Mouse (Mus musculus) lung, adult 10 weeks (tissue): ENCODE measurements around the gene Syap1. TPM values are rescaled to one million over a fixed set of nuclear protein-coding genes. Genes with fewer than 3 reads are reported as not detected.

Source experiments
- polyA plus RNA-seq: library from polyadenylated mRNA; stranded (reverse); fragments of 350-450 nt; fragmentation: Illumina TruSeq; extraction: RNeasy Lipid Tissue Mini Kit (QIAGEN cat#74804); gene quantifications from one replicate; pipeline ENCODE4 v1.2.3, GENCODE M21; 2014; ENCODE audit warnings: low read depth, low replicate concordance; ENCODE audit not compliant: insufficient read depth

Gene Syap1
- 37.1 TPM for polyA plus RNA-seq

DNA sequence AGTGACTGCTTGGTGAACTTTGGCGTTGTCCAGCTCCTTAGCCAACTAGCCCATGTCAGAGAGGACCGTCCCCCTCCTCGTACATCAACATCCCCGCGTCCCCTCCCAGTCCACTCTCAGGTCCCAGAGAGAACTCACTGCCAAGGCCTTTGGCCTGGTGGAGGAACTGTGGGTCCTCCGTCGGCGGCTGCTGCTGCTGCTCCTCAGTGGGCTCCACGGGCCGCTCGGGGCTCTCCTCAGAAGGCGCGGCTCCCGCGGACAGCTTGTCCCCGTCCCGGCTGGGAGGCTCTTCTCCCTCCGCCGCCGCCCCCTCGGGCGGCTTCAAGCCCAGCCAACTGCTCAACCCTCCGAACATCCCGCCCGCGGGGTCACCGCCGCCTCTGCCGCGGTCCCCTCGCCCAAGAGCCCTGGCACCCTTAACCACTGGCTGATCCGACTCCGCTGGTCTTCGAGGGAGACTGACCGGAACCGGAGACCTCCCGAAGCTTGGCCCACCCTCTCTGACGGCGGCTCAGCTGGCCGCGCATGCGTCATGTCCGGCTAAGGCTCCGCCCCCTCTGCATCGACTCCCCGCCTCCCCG lies at the start of gene Syap1:
Gene Syap1 (minus strand): TSS at position 517 of the 581 bp plus-strand sequence.

DNA sequence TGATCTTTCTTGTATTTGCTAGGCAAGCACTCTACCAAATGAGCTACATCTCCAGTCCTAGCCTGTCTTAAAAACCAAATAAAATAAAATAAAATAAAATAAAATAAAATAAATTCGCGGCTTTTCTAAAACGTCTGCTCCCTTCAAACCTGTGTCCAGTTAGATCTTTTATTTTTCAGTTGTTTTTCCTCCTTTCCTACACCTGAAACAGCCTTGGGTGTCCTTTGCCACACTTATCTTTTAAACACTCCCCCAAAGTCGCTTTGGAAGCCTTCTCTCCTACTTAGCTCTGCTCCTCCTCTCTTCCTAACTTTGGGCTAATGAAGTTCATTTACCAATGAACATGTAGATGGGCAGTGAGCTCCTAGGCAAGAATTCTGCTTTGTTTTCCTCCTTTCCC lies 12.7 kb upstream of the Syap1 start, which contains the start of gene Ctps2:
Gene Ctps2 (plus strand): TSS at position 301 of the 400 bp plus-strand sequence.

DNA sequence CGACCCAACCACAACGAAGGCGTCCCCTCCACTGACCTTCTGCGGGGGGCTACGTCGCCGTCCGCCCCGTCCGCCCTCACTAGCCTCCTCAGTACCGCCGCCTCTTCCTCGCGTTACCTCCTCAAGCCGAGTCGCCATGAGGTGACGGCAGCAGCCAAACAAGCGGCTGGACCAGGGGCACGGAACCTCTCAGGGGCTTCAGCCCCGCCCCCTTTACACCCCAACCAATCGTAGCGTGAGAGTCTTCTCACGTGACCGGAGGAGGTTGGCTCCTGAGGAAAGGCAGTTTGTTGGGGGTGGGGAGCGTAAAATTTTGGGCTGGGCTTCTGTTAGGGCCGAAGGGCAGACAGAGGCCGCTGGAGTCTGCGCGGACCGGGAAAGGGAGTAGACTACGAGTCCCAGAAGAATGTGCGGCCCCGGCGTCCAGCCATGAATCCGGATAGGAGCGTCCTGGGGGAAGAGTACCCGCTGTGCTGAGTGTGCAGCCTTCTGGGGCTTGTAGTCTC lies 59.0 kb downstream of the Syap1 start, which contains the start of gene Txlng:
Gene Txlng (minus strand): TSS at position 252 of the 506 bp plus-strand sequence.

Other genes with a start within 250 kb of the Syap1 start
- gene Reps2, start 244.8 kb downstream of the Syap1 start, polyA plus RNA-seq = 10.2 TPM
- 87.0 TPM for gene Rbbp7, start 128.0 kb downstream of the Syap1 start, polyA plus RNA-seq
- gene Txlng, start 59.0 kb downstream of the Syap1 start, polyA plus RNA-seq = 8.5 TPM
- 39.0 TPM for gene Ctps2, start 12.8 kb upstream of the Syap1 start, polyA plus RNA-seq
- 379 TPM for gene S100g, start 76.2 kb upstream of the Syap1 start, polyA plus RNA-seq